Mouse (Mus musculus): ENCODE measurements at regions not wholly inside any gene's neighbourhood (a gene's known extent, or its start where the extent isn't known, plus 50 kb on each side); places are given as distances from the start of the nearest gene placed in this dataset.

- no peak for TF ChIP-seq GABPA (IDR thresholded peaks at IDR 0.05; ENCODE audit: insufficient replicate concordance, low read depth, low read length)
- TF ChIP-seq MEF2A (IDR thresholded peaks at IDR 0.05; ENCODE audit: borderline replicate concordance, low read depth, low read length) = no peak
Measured at GRCm38 (mm10) chr13:45145129-45145528, 66.6 kb downstream of the Gm9817 start.

GRCm38 (mm10) chr13:45156223-45156622, 77.7 kb downstream of the Gm9817 start:
- peak; percentile 21 for DNase-seq (ENCODE audit: extremely low read depth)

More at GRCm38 (mm10) chr13:45145129-45145528, 66.6 kb downstream of the Gm9817 start:
- no peaks in the 10 kb centered on the region for H3K79me2 ChIP-seq (replicated peaks; ENCODE audit: control insufficient read depth, extremely low read depth, insufficient read depth, poor library complexity, severe bottlenecking)
- in situ Hi-C loops (cut with MboI; ENCODE audit: low pct_ligation_motif_present, low pct_unique_long_range_greater_than_20kb, low sequenced_read_pairs) = no loop called here
- H3K4me2 ChIP-seq (ENCODE audit: insufficient read depth, low read depth, poor library complexity, severe bottlenecking) = no peak overlapping the region
- no peak overlapping the region for H3K9ac ChIP-seq (ENCODE audit: insufficient read depth, low read depth)
- H3K4me1 ChIP-seq (ENCODE audit: control insufficient read depth in 1 of 2, insufficient read depth in 2 of 2) = no peaks in the 10 kb centered on the region
- H3K36me3 ChIP-seq (replicated peaks in 1 of 2; ENCODE audit: control insufficient read depth in 1 of 2, insufficient read depth in 1 of 2, low read length in 1 of 2) = no peaks in the 10 kb centered on the region
- H3K4me3 ChIP-seq (replicated peaks in 1 of 3; ENCODE audit: low read depth in 2 of 3, low read length in 2 of 3, poor library complexity in 1 of 3) = no peak overlapping the region
- dilution Hi-C loops (cut with MboI; ENCODE audit: extremely low pct_ligation_motif_present, extremely low pct_unique_long_range_greater_than_20kb, low sequenced_read_pairs) = no loop called here
- no peak overlapping the region for H3K27ac ChIP-seq (ENCODE audit: insufficient read depth, low read depth)
- no peaks in the 10 kb centered on the region for H3K9me3 ChIP-seq (replicated peaks; ENCODE audit: low read length)
- H3K27me3 ChIP-seq (replicated peaks) = no peaks in the 10 kb centered on the region
- DNase-seq (ENCODE audit: extremely low read depth) = no peak

GRCm38 (mm10) chr13:45156982-45157381, 78.5 kb downstream of the Gm9817 start:
- no peak for DNase-seq (ENCODE audit: extremely low read depth)
- TF ChIP-seq POLR2AphosphoS2 (IDR thresholded peaks at IDR 0.05; ENCODE audit: low read depth, low read length) = no peak
- in situ Hi-C loops (cut with MboI; ENCODE audit: low pct_ligation_motif_present, low pct_unique_long_range_greater_than_20kb, low sequenced_read_pairs) = no loop called here

More at GRCm38 (mm10) chr13:45156223-45156622, 77.7 kb downstream of the Gm9817 start:
- TF ChIP-seq MYC (IDR thresholded peaks at IDR 0.05; ENCODE audit: low read depth, low read length) (no peak), ZMIZ1 (IDR thresholded peaks at IDR 0.05; ENCODE audit: low read depth, low read length) (no peak), CTCF (conservative IDR thresholded peaks at IDR 0.05 in 1 of 2, IDR thresholded peaks at IDR 0.05 in 1 of 2; ENCODE audit: low read depth in 2 of 2, low read length in 2 of 2) (peak in 1 of 2 experiments; percentile 68; a peak in 2 of 4 replicates), RAD21 (IDR thresholded peaks at IDR 0.05; ENCODE audit: low read depth, low read length) (peak; percentile 44), SMC3 (IDR thresholded peaks at IDR 0.05; ENCODE audit: low read depth, low read length) (peak; percentile 52)
- Histone ChIP-seq H3K4me3 (replicated peaks in 1 of 3; ENCODE audit: low read depth in 2 of 3, low read length in 2 of 3, poor library complexity in 1 of 3) (no peak overlapping the region), H3K9me3 (replicated peaks; ENCODE audit: low read length) (no peaks in the 10 kb centered on the region), H3K36me3 (replicated peaks in 1 of 2; ENCODE audit: control insufficient read depth in 1 of 2, insufficient read depth in 1 of 2, low read length in 1 of 2) (no peaks in the 10 kb centered on the region), H3K9ac (ENCODE audit: insufficient read depth, low read depth) (no peak overlapping the region), H3K27me3 (replicated peaks) (no peaks in the 10 kb centered on the region), H3K27ac (ENCODE audit: insufficient read depth, low read depth) (no peak overlapping the region), H3K4me1 (ENCODE audit: control insufficient read depth in 1 of 2, insufficient read depth in 2 of 2) (peaks cover 3 to 10% of the 10 kb centered on the region in 2 experiments; a peak in 2 of 4 replicates), H3K79me2 (replicated peaks; ENCODE audit: control insufficient read depth, extremely low read depth, insufficient read depth, poor library complexity, severe bottlenecking) (no peaks in the 10 kb centered on the region), H3K4me2 (ENCODE audit: insufficient read depth, low read depth, poor library complexity, severe bottlenecking) (no peak overlapping the region)
- in situ Hi-C loops (cut with MboI; ENCODE audit: low pct_ligation_motif_present, low pct_unique_long_range_greater_than_20kb, low sequenced_read_pairs) = no loop called here
- dilution Hi-C loops (cut with MboI; ENCODE audit: extremely low pct_ligation_motif_present, extremely low pct_unique_long_range_greater_than_20kb, low sequenced_read_pairs) = no loop called here

More at GRCm38 (mm10) chr13:45156982-45157381, 78.5 kb downstream of the Gm9817 start:
- no peaks in the 10 kb centered on the region for H3K9me3 ChIP-seq (replicated peaks; ENCODE audit: low read length)
- H3K79me2 ChIP-seq (replicated peaks; ENCODE audit: control insufficient read depth, extremely low read depth, insufficient read depth, poor library complexity, severe bottlenecking) = no peaks in the 10 kb centered on the region
- no peaks in the 10 kb centered on the region for H3K36me3 ChIP-seq (replicated peaks in 1 of 2; ENCODE audit: control insufficient read depth in 1 of 2, insufficient read depth in 1 of 2, low read length in 1 of 2)
- dilution Hi-C loops (cut with MboI; ENCODE audit: extremely low pct_ligation_motif_present, extremely low pct_unique_long_range_greater_than_20kb, low sequenced_read_pairs) = no loop called here
- H3K9ac ChIP-seq (ENCODE audit: insufficient read depth, low read depth) = no peak overlapping the region
- no peaks in the 10 kb centered on the region for H3K27me3 ChIP-seq (replicated peaks)
- no peak overlapping the region for H3K4me2 ChIP-seq (ENCODE audit: insufficient read depth, low read depth, poor library complexity, severe bottlenecking)
- H3K27ac ChIP-seq (ENCODE audit: insufficient read depth, low read depth) = no peak overlapping the region
- H3K4me3 ChIP-seq (replicated peaks in 1 of 3; ENCODE audit: low read depth in 2 of 3, low read length in 2 of 3, poor library complexity in 1 of 3) = no peak overlapping the region
- peaks cover 3 to 10% of the 10 kb centered on the region in 2 experiments; a peak in 2 of 4 replicates for H3K4me1 ChIP-seq (ENCODE audit: control insufficient read depth in 1 of 2, insufficient read depth in 2 of 2)

All from CH12.LX (cell line).